Mouse (Mus musculus) cerebellum, postnatal 14 days (tissue): ENCODE data around the gene Ptprd.

ENCODE experiments used
- DNase-seq, 2 experiments: peaks; one replicate each; pipeline ENCODE4 v3.0.0; 2021; ENCODE audit warnings: mixed read lengths in 2 of 2

Gene Ptprd

GRCm38 (mm10) chr4:77537843-77538242 lies 673.9 kb downstream of the Ptprd start:
- DNase-seq, result no peak

DNA sequence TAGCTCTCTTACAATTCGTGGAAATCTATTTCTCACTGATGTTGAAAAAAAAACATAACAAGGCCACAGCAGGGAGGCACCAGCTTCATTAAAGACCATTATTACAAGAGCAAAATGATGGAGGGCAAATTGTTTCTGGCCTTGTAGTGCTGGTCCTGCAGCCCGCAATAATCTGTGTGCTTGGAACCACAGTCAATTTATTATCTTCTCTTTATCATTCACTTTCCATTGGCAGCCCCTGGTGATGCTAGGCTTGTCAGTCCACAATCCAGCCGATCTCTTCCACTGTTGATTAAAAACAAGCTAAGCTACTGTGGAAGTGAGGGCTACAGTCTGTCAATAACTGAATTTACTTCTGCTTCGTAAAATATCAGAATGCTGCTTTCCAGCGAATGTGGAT lies 674.4 kb downstream of the Ptprd start:
- DNase-seq, result no peak

- DNase-seq, result no peak
Measured at GRCm38 (mm10) chr4:77535601-77536000, 676.2 kb downstream of the Ptprd start.

- DNase-seq, result peak; percentile 7 to 33
Measured at GRCm38 (mm10) chr4:77534553-77534952, 677.2 kb downstream of the Ptprd start.

- DNase-seq, result peak; percentile 37 to 49
Measured at GRCm38 (mm10) chr4:77519166-77519565, 692.6 kb downstream of the Ptprd start.

DNA sequence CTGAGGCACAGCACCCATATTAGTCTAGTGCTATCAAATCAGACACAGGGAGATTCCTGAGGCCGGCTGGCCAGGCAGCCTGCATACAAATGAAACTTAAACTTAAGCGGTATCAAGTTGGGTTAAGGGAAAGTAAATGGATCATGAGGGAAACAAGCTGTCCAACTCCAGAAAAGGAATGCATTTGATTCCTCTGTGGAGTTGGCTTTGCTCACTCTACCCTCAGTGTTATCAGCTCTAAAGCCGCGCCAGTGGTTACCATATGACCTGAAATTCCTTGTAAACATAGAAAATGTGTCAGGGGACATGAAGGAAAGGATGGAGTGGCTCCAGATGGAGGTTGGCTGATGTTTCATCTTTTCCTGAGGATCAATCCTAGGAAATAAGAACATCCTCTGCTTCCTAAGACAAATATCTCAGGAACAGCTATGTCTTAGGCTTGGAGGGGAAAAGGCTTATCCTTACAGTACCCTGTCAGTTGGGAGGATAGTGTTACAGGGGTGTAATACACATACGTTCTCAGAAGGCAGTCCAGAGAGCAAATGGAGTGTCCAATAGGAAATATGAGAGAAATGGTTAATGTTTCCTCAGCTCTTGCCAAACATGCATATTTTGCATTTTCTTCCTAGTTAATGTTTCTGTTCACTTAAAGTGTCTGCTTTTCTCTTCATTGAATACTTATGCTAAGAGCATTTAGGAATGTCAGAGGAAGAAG lies 697.7 kb downstream of the Ptprd start:
- DNase-seq, result no peak

DNA sequence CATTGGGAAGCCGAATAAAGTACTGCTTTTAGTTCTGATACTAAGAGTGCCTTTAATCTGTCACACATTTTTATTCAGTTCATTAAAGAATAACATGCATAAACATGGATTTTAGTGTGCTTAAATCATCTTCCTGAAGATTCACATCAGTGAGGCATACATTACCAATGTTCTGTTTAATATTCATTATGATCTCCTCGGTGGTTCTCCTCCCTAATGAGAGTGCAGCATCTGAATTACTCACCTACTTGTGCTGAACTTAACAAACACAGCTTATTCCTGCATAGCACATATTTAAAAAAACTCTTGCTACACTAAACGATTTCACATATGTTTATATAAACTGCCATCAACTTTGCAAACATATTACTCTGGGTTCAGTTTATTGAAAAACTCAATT lies 698.7 kb downstream of the Ptprd start:
- DNase-seq, result no peak

DNA sequence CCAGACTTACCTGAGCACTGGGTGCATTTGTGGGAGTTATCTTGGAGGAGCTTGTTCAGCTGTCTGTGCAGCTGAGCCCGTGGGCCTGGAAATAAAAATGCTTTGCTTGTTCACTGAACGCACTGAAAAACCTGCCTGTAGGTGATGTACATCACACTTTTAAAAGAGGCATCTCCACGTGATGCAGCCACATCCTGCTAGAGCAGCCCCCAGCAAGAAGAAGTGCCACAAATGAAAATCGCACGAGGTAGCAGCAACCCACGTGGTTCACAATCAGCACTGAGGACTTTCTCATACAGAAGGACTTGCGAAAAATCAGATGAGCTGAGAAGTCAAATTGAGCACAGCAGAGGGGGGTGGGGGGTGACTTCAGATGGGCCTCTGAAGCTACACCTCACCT lies 757.7 kb downstream of the Ptprd start:
- DNase-seq, result no peak

GRCm38 (mm10) chr4:77399146-77399545 lies 812.6 kb downstream of the Ptprd start:
- DNase-seq, result peak; percentile 1 to 2

- DNase-seq, result no peak
Measured at GRCm38 (mm10) chr4:77361728-77362127, 850.0 kb downstream of the Ptprd start.

GRCm38 (mm10) chr4:77327198-77327597 lies 884.6 kb downstream of the Ptprd start:
- no peak for DNase-seq

GRCm38 (mm10) chr4:77317060-77317680 lies 894.6 kb downstream of the Ptprd start:
- DNase-seq, result no peak

GRCm38 (mm10) chr4:77316644-77317043 lies 895.1 kb downstream of the Ptprd start:
- DNase-seq, result no peak

- DNase-seq, result no peak
Measured at GRCm38 (mm10) chr4:77310127-77310788, 901.5 kb downstream of the Ptprd start.

DNA sequence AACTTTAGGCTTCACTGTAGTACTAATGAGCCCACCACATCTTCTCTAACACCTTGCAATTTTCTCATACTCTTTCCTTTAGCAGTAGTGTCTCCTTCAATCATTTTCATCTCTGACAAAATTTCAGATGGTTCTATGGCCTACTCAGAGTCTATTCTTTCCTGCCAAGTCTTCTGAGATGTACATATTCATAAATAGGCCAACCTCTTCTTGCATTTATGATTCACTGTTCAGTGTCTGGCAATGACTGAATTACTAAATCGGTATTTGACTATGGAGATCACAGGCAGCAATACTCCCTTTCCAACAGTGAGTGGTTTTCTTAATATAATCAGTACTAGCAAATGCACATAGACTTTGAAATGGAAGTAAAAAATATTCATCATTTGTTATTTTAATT lies 928.3 kb downstream of the Ptprd start:
- DNase-seq, result no peak

DNA sequence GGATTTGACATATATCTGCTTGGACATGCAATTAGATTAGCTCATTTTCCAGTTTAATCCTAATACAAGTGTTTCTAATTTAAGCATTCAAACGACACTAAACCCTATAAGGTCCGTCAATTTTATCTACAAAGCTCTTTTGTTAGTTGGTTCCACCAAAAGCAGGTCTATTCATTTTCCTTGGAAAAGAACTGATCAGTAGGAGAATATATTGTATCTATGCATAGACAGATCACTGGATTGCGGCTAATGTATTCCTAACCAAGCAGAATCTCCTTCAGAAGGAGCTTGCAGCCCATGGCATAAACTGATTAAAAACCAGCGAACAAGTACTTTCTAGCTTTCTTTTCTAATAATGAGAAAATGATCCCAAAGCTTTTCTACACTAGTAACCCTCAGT lies 933.8 kb downstream of the Ptprd start:
- DNase-seq, result no peak

GRCm38 (mm10) chr4:77259972-77260290 lies 951.8 kb downstream of the Ptprd start:
- DNase-seq, result no peak

DNA sequence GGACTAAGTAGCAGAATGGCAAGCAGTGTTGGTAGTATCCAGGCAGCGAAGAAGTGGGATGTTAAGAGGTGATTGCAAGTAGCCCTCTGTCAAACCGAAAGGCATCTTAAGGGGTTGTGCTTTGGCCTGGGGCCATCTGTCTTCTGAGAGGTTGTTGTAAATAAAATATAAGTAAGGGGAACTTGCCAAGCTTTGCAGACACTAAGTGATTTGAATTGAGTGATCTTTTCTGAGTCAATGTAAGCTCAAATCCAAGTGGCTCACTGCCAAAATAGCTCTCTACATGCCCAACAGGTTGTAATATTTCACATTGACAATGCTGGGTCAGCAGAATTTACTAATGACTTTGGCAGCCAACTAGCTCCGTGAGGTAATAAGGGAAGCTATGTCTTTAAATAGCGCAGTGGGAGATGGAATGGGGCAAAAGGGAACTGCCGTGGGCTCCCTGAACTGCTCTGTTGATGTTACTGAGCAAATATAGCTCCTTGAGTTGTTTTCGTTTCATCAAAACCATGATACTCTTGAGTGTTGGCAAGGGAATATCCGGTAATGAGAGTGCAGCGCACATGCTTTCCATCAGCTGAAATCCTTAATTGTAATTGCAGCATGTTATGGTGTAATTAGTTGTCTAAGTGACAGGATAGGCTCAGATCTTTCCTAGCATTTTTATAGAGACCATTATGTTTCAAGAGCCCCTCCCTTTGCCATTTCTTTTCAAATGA lies 952.4 kb downstream of the Ptprd start:
- peak; percentile 6 to 8 for DNase-seq

DNA sequence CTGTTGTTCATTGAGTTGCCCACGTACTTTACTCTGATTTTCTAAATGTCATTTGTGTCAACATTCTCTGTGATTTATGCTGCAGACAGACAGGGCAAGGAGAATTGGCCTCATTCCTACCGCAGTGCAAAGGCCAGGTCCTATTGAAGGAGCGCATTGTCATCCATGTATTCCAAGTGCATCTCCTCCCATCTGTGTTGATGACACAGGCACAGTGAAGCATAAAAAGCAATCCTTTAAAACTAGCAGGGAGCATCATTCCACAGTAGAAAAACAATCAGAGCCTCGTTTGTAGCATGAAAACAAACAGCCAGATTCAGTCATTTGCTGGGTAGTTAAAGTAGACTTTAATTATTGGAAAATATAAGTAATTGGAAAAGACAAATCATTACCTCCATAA lies 960.6 kb downstream of the Ptprd start:
- DNase-seq, result peak in 1 of 2 experiments; percentile 5

DNA sequence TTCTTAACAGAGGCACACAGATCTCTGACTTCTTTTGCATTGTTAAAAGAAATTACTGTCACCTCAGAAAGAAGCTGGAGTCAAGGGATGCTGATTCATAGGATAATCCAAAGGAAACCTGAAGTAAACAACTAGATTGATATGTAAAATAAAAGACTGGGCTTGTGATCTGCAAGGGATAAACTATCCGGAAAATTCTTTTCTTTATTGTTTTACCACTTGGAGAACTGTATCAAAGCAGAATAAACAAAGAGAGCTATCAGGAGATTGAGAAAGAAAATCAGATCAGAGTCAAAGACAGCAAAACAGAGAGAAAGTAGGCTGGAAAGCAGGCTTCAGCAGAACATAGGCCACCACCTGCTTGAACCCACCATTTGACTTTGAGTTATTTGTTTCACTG lies 962.0 kb downstream of the Ptprd start:
- no peak for DNase-seq

GRCm38 (mm10) chr4:77248918-77249317 lies 962.8 kb downstream of the Ptprd start:
- no peak for DNase-seq

- no peak for DNase-seq
Measured at GRCm38 (mm10) chr4:77241852-77242455, 969.8 kb downstream of the Ptprd start.

- peak; percentile 4 to 38 for DNase-seq
Measured at GRCm38 (mm10) chr4:77238144-77238543, 973.6 kb downstream of the Ptprd start.
